Mouse (Mus musculus) layer of hippocampus, adult 8-10 months (tissue): Measurements from ENCODE around the gene Epha8. TPM values are rescaled to one million over a fixed set of nuclear protein-coding genes. Genes with fewer than 3 reads are reported as not detected.

Source experiments
- DNase-seq, 2 experiments: peaks; one replicate each; pipeline ENCODE4 v3.0.0; 2022; ENCODE audit warnings: low spot score in 2 of 2
- total RNA-seq, 4 experiments: library from RNA; stranded (reverse); gene quantifications; 2 replicates each; pipeline ENCODE4 v1.2.4; 2022

Gene Epha8
- total RNA-seq = 1 to 10 TPM; 2.0 to 2.8 (median 2.5) TPM

DNA sequence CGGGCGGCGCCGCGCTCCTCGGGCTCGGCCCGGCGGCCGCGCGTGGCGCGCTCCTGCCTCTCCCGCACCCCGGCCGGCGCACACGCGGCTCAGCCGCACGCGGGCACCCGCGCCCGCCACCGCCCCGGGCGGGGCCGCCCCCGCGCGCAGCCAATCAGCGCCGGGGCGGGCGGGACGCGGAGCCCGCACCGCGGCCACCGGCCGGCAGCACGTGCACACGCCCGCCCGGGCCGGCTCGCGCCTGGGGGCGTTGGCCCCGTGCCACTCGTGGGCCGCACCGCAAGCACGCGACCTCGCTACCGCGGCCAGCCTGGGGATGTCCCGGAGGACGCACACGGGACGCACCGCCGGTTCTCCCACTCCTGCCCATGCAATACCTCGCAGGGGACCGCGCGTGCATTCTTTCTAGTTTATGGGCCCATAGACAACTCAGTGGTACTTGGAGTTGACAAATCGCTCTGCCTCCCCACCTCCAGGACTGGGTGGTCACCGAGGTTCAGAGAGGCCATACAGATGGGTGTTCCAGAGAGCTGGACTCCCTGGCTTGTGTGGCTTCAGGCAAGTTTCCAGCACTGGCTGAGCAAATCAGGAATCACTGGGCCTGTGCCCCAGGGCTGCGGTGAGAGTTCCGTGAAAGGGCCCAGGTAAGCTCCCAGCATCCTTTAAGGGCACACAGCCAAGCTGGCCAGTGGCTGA is at the start of gene Epha8:
Epha8 (minus strand) TSS at position 66 of the 696 bp plus-strand sequence.
- DNase-seq = no peak

DNA sequence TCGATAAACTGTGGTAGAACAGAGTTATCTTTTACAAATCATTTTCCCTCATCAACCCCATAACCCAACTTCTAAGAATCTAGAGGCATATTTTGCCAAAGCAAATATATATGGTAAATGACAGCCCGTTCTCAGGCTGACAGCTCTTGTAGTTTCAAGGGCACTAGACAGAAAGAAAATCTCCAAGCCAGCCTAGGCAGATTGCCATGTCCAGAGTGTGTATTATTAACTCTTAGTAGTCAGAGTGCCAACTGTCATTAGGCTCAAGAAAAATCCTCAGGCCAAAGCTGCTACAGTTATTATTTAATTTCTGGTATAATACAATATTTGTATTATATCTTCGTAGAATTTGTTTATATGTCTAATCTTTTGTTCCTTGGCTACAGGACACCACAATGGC is 45.2 kb upstream of the Epha8 start:
- DNase-seq = no peak

DNA sequence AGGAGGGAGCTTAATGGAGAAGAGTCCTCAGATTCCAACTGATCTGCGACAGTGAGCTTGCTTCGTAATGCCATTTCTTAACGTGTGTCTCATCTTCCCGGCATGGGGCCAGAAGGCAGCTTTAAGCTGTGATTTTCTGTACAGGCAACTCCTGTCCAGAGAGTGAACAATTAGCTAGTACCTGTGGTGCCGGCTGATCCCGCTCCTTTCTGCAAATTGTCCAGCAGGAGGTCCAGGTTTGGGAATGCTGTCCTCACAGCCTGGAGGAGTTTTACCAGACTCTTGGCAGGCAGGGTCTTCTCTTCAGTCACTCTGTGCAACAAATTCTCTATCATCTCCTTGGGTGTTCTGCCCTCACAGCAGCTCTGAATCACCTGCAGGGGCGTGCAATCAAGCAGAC is 44.4 kb upstream of the Epha8 start:
- no peak for DNase-seq

DNA sequence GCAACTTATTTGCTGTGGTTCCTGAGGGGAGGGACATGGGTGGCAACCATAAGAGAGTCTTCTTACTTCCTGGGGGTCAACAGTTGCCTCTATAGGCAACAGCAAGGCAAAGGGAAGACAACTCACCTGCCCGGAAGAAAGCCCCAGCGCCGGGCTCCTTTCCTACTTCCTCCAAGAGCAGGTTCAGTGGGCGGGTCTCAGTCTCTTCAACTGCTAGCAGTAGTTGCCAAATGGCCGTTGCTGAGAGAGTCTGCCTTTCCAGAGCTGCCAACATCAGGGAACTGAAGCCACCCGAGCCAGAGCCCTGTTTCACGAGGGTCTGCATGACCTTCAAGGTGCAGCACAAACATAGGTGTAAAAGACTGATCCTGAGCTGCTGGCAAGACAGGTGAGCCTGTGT is 41.8 kb upstream of the Epha8 start:
- DNase-seq = no peak

DNA sequence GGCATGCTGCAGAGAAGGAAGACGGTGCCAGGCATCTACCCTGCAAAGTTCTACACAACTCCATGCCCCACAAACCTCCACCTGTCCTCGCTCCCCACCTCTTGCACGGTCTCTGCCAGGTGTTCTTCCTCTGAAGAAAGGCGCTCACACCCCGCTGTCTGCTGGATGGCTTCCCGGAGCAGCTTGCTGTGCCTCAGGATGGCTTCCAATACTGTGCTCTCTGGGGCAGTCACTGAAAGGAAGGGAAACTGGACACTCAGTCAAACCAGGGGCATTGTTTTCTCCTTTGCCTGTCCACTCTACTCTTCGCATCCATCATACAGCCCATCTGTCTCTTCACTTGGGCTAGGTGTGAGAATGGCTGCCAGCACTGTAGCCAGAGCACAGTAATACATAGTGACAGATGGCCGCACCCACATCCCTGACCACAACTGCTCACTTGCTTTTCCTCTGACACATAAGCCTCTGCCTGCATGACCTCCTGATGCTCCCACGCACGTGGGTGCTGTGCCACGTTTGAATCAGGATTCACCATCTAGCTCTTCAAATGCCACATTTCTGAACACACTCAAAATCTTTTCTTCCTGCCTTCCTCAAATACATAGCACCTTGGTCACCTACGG is 41.2 kb upstream of the Epha8 start:
- DNase-seq = no peak

DNA sequence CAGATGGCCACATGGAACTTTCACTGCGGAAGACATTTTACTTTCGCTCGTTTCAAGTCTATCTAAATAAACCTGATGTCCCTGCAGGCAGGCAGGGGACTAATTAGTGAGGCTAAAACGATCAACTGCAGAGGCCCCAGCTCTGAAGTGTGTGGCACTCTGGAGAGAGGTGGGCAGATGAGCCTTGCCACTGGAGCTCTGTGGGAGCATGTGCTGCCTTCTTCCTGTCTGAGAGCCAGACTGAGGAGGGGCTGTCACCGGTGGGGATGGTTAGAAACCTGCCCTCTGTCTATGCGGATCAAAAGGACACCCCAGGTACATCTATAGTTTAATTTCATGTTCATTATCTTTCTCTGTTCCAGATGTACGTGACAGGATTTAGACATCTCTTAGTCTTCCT is 40.3 kb upstream of the Epha8 start:
- DNase-seq = no peak

DNA sequence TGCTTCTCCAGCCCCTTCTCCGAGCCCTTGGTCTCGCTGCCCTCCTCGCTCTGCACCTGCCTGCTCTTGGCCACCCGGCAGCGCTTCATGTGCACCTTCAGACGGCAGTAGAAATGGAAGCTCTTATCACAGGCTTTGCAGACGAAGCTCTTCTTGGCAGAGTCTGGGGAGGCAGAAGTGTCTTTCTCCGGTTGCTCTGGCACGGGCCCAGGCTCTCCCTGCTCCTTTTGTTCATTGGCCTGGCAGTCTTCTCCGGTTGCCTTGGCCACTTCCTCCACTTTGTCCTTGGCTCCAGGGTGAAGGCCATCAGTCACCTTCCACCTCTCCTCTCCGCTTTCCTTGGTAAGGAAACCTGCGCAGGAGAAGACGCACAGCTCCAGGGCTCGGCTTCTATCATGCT is 38.7 kb upstream of the Epha8 start:
- DNase-seq = no peak

DNA sequence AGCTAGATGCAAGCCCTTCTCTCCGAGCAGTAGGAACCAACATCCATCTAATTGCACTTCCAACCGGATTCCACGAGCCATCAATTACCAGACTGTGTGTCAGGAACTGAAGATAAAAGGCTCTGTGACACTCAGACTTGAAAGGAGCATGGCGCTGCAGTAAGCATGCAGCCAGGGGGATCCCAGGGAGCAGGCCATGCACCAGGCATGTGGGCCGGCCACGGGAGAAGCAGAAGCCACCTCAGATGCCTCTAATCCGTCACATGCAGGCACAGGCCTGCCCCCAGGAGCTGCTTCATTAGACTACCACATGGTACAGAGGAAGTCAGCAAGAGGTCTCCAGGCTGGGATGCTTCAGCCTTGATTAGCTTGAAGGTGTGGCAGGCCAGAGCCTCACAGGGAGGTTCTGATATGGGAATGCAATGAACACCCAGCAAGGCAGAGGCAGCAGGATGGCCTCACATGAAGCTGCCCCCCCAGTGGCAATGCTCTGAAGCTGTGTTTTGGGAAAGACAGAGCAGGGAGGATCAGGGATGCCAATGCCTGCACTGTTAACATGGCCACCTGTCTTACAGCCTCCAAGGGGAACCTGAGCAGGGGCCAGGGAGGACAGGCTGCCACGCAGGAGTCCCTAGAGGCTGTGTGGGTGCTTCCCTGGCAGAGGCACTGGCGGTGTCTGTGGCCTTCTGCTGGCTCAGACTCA is 25.5 kb upstream of the Epha8 start:
- DNase-seq = no peak

DNA sequence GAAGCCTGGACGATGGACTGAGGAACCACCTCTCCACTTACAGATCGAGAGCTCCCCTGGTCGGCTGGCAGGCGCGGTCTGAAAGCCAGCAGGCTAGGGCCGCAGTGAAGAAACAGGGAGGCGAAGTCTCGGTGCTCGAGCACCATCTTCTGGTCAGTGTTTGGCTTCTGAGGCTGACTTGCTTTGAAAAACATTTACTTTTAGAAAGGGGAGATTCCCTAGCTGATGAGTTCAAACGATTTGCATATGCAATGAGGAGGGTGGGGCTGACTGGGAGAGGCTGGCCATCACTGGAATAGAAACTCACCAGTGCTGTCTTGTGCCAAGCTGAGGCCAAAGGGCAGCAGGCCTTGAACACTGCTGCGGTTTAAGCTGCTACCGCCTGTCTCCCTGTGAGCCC is 24.7 kb upstream of the Epha8 start:
- DNase-seq = peak; percentile 25 to 36

DNA sequence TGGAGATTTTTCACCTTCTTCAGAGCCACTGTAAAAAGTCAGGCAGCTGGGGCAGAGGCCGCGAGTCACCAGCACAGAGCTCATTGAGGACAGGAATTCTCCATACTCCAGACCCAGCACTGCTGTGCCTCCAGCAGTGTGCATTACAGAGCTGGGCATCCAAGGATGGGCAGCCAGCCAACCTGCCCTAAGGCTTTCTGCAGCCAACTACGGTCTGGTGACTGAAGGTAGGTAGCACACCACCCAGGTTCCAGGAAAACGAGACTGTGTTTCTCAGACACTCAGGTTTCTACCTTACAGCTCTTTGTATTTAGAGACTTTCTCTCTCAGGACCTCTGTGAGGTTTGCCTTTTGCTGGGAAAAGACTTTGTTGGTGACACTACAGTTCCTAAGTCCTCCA is 24.3 kb upstream of the Epha8 start:
- no peak for DNase-seq

DNA sequence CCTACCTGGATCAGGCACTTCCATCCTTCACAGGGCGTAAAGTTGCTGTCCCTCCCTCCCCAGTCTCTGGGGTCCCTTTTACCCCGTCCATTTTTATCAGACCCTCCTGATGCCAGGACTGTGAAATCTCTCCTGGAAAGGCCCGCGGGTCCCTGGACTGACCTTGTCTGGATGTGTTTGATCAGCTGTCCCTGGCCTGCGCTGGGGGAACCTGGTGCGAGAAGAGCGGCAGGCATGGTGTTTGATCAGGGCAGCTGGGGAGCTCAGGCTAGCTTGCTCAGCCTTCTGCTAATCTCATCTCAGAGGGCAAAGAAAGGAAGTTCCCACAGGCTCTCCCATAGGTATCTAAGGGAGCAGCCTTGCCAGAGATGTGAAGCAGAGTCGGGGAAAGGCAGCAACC is 20.6 kb upstream of the Epha8 start:
- no peak for DNase-seq

DNA sequence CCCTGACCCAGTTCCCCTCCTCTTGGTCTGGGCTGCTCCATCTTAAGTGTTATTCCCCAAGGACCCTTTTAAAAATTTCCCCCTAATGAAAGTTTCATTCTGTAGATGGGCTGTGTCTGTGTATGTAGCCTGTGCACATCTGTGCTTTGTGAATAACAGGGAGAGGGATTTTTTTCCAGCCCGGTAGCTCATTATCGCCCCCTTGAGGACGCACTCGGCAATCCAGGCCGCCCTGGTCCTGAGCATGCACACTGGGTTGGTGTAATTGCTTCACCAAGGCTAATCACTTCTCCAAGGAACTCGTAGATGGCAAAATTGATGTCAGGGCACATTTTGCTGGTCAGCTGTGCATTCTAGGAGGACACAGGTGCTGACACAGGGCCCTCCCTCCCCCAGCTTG is 14.3 kb upstream of the Epha8 start:
- DNase-seq = peak in 1 of 2 experiments; percentile 37

DNA sequence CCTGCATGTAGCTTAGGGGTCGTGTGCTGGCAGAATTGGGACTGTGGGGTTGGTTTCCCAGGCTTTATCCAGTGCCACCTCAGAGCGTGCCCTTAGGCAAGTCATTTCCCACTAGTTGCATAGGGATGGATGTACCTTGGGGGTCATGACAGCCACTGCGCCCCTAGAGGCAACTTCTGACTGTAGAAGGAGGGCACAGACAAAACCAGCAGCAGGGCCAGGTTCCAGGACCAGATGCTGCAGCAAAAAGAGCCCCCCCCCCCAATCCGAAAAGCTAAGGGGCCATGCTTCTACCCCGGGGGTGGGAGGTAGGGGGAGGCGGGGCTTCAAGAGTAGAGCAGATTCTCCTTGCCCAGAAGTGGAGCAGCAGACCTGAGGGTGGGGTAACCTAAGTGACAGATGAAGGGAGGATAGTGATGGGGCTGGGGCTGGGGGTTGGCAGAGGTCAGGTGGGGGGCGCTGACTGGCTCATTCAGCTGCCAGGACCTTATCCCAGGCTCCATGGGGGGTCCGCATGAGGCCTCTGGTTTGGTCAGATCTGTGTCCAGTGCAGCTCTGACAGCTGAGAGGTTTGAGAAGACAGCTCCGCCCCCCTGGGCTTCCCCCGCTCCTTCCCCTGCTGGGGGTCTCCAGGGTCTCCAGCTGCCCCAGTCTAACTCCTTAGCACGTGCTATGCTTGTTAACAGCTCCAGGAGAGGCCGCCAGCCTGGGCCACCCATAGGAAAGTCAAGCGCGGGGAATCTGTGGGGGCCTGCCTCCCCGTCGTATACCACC is 13.1 kb upstream of the Epha8 start:
- no peak for DNase-seq

DNA sequence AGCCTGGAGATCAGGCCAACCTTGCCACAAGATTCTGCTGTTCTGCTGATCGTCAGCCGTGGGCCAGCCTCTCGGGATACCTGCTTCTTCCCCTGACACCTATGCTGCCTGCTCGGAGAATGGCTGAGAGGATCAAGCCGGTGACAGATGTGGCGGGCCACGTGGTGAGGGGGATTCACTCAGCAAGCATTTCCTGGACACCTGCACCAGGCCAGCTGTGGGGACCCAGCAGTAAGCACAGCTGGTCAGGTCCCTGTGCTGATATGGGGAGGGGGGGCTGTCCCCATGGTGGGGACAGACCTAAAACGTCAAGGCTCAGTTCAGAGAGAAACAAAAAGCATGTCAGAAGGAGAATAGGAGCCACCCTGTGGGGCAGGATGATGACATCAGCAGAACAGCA is 12.5 kb upstream of the Epha8 start:
- no peak for DNase-seq

DNA sequence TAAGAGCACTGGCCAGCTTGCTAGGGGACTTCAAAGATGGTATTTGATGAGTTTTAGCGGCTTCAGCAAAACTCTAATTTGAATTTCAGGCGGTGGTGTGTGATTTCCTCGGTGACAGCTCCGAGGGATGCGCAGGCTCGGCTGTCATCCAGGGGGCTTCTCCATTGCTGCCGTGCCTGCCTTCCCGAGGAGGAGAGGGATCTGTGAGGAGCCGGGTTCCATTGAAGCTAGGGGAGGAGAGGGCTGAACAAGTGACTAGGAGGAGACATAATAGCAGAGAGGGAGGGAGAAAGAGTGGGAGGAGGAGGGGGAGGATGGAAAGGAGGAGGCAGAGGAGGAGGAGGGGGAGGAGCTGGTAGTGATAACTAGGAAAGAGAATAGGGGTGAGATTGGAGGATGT is 10.9 kb upstream of the Epha8 start:
- DNase-seq = no peak

DNA sequence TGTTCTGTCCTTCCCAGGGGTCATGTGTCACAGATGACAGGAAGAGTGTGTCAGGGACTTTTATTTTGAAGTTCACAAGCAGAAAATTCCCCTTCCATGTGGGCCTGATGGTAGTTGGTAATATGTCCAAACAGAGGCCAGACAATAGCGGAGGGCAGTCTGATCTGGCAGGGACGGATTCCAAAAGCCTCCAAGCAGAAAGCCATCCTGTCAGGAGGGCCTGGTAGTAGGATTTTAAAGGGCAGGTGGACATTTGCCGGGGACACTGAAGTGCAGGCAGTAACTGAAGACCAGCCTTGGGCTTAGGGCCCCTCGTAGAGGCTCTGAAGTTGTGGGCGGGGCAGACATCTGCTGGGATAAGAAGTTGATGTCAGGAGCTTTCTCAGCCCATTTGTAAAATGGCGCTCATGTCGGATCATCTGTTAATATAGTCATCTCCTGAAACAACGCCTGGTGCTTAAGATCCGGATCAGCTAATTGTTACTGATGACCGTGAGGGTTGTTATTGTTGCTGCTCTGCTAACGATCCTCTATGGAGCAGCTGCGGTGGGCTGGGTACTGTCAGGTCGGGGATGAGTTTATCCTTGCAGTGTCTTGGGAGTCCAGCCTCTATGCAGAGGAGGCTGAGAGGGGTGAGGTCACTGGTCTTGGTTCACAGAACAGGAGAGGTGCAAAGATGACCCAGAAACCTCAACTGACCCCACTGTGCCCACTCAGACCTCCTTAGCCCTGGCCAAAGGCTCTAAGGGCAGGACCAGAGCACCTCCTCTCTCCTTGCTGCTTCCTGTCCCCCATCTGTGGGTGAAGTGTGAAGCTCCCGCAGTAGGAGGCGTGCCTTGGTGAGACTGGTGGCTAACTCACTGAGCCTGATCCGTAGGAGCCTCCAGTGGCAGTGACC is 10.1 kb upstream of the Epha8 start:
- DNase-seq = no peak

DNA sequence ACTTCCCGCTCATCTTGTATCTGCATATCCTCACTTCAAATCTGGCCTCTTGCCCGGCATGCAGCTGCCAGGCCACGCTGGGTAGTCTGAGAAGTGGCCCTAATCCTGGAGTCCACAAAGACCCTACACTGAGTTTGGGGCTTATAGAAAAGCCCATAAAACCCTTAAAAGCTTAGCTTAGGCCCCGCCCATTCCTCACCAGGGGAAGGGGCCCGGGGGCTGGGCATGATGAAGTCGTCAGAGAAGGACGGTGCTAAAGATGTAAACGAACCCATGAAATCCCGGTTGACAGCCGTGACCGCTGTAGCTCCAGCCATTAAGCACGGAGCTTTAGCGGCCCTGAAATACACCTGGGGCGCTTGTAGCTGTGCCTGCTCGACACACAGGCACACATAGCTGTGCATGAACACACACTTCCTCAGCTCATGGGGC is 8.4 kb upstream of the Epha8 start:
- no peak for DNase-seq

DNA sequence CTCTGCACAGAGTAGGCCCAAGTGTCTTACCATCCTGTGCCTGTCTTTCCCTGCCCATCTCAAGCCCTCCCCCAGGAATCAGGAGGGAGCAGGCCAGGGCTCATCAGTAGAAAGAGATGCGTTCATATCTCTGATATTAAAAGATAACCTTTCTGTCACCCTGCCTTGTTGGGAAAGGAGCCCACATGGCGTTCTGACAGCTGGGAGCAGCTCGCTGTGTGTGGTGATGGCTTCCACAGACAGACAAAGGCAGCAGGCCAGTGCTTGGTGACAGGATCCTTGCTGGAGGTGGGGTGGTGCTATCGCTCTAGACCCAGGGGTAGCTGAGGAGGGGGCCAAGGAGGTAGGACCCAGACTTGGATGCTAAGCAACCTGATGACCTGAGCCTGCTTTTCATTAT is 5.8 kb upstream of the Epha8 start:
- DNase-seq = no peak

DNA sequence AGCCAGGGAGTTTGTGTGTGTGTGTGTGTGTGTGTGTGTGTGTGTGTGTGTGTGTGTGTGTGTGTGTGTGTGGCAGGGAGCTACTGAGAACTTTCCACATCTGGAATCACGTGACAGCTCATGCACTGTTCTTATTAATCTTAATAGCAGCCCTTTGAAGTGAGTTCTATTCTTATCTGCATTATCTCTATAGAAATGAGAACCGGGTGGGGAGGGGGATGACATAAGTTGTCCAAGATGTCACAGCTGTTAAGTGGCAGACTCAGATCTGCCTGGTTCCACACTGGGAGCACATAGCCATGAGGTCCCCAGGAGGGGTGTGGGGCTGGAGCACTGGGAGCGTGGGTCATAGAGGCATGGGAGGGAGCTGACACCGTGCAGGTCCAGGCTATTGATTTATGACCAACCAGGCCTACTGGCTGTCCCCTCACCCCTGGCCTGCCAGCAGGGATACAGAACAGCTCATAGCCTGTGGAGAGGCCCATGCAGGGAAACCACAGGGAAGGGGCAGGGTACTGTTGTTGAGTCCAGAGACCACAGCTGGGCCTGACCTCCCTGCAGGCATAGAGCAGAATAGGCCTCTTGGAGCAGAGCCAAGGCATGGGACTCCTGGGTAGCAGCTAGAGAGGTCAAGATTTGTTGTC is 5.1 kb upstream of the Epha8 start:
- no peak for DNase-seq

DNA sequence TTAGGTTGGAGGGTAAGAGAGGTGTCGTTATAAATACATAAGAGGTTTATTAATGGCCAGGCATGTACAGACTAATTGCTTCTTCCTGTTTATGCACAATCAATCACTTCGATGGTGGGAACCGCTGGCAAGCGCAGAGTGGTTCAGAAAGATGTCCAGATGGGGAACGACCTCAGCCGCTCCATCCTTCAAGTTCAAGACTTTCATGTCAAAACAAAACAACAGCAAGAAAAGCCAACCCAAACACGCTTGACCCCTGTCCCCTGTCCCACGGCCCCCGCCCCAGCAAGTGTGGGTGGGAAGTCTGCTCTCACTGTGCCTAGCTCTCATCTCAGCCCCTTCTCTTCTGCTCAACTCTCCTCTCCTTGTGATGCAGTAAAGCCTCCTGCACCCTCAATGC is 4.0 kb upstream of the Epha8 start:
- no peak for DNase-seq

DNA sequence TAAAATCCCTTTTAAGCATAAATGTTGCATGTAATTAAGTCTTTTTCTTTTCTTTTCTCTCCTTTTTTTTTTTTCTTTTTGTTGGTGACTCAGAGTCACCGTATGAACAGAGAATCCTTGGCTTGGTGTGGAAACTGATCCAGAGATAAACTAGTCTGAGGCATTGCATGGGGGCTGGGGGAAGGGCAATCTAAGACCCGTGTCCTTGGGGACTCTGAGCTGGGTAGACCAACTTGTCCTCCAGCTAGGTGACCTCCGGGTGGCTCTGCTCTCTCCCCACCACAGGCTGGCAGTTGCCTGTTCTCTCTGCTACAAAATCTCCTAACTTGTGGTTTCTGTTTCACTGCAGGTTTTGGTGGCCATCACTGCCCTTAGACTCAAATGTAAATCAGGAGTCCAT is 3.5 kb upstream of the Epha8 start:
- no peak for DNase-seq
